Mouse (Mus musculus) leukemia stem cell, adult 10-12 weeks (primary cell): ENCODE results near the gene Clrn2. TPM values are rescaled to one million over a fixed set of nuclear protein-coding genes. Genes with fewer than 3 reads are reported as not detected.

Experiments
- polyA plus RNA-seq: library from polyadenylated mRNA; stranded (reverse); fragments of >175 nt; gene quantifications from 2 replicates; pipeline ENCODE4 v1.2.3, GENCODE M21; 2012; ENCODE audit warnings: low replicate concordance

Clrn2 gene
- not detected in 2 replicates for polyA plus RNA-seq

GRCm38 (mm10) chr5:45453451-45453850, at the start of gene Clrn2:
TSS of gene Clrn2 (plus strand) at chr5:45453751.

GRCm38 (mm10) chr5:45449831-45450716, 3.5 kb upstream of the Clrn2 start, which contains the start of gene Qdpr:
TSS of gene Qdpr (minus strand) at chr5:45450236.

GRCm38 (mm10) chr5:45493191-45494092, 39.9 kb downstream of the Clrn2 start, which contains the start of gene Lap3:
TSS of gene Lap3 (plus strand) at chr5:45493374.

Other genes starting within 250 kb of the Clrn2 start
- 30.7 and 47.9 TPM in 2 replicates for gene Qdpr, start 3.5 kb upstream of the Clrn2 start, polyA plus RNA-seq
- gene Lap3, start 39.6 kb downstream of the Clrn2 start, polyA plus RNA-seq: 7.5 and 17.7 TPM in 2 replicates
- 41.9 and 61.9 TPM in 2 replicates for gene Med28, start 66.5 kb downstream of the Clrn2 start, polyA plus RNA-seq
- 0.20 TPM in 1 of 2 replicates, not detected in the other for gene Fam184b, start 185.9 kb downstream of the Clrn2 start, polyA plus RNA-seq
- 1.8 and 9.2 TPM in 2 replicates for gene Ncapg, start 216.2 kb downstream of the Clrn2 start, polyA plus RNA-seq